Mouse (Mus musculus) liver, postnatal 0 days (tissue): Measurements from ENCODE around the gene Npas2. TPM values are rescaled to one million over a fixed set of nuclear protein-coding genes. Genes with fewer than 3 reads are reported as not detected.
A peak's percentile ranks its signal among the peaks of the same experiment; 100 is the strongest.

ENCODE experiments used
- ATAC-seq: fragments of 200-750 bp; cut with Nextera tagmentation; 2 replicates; pipeline ENCODE4 v1.8.0; 2017; ENCODE audit warnings: mild to moderate bottlenecking, moderate library complexity
- DNase-seq: peaks from one replicate; pipeline ENCODE4 v3.0.0-alpha.2; 2016
- H3K27ac ChIP-seq: fragments of 300-500 bp; sonication (generic); 2 replicates; pipeline ENCODE4 v1.5.1; 2014; ENCODE audit warnings: antibody characterized with exemption, moderate library complexity, mild to moderate bottlenecking, low read depth
- H3K27me3 ChIP-seq: fragments of 300-500 bp; sonication (generic); 2 replicates; pipeline ENCODE4 v1.6.1; 2014; ENCODE audit warnings: low read length, control low read depth, mixed read lengths; ENCODE audit not compliant: insufficient read depth
- H3K36me3 ChIP-seq: fragments of 300-500 bp; sonication (generic); replicated peaks from 2 replicates; pipeline ENCODE4 v1.6.1; 2014; ENCODE audit warnings: mild to moderate bottlenecking, control low read depth, low read length, moderate library complexity, mixed read lengths; ENCODE audit not compliant: insufficient read depth
- H3K4me1 ChIP-seq: fragments of 300-500 bp; sonication (generic); 2 replicates; pipeline ENCODE4 v1.6.1; 2014; ENCODE audit warnings: antibody characterized with exemption, mild to moderate bottlenecking, control low read depth; ENCODE audit not compliant: insufficient read depth
- H3K4me2 ChIP-seq: fragments of 300-500 bp; sonication (generic); 2 replicates; pipeline ENCODE4 v1.6.1; 2014; ENCODE audit warnings: low read depth, mild to moderate bottlenecking, low read length, moderate library complexity, mixed read lengths
- H3K4me3 ChIP-seq: fragments of 300-500 bp; sonication (generic); 2 replicates; pipeline ENCODE4 v1.5.1; 2014; ENCODE audit warnings: low read depth, low read length
- H3K9ac ChIP-seq: fragments of 300-500 bp; sonication (generic); replicated peaks from 2 replicates; pipeline ENCODE4 v1.6.1; 2014; ENCODE audit warnings: mild to moderate bottlenecking, moderate library complexity
- H3K9me3 ChIP-seq: fragments of 300-500 bp; sonication (generic); 2 replicates; pipeline ENCODE4 v1.6.1; 2016; ENCODE audit warnings: mild to moderate bottlenecking, control low read depth, low read length, mixed read lengths
- CTCF ChIP-seq: sonication (generic); IDR thresholded peaks from 2 replicates; pipeline ENCODE4 v1.5.1; 2016; ENCODE audit warnings: antibody characterized with exemption, low read depth
- EP300 ChIP-seq: IDR thresholded peaks from 2 replicates; pipeline ENCODE4 v1.6.1; 2016; ENCODE audit warnings: antibody characterized with exemption, low read depth, mild to moderate bottlenecking
- WGBS: fragments of 180-500 bp; shearing (Covaris S2); extraction: QIAGEN DNeasy Blood & Tissue Kit; methylation state at CpG from one replicate; pipeline ENCODE4 v1.1.7; 2014; ENCODE audit not compliant: insufficient replicate concordance; 5-methylcytosine and 5-hydroxymethylcytosine counted together
- polyA plus RNA-seq: library from polyadenylated mRNA; unstranded; fragments of >200 nt; fragmentation: Nextera tagmentation; extraction: Ambion mirVana; gene quantifications from 2 replicates; pipeline ENCODE4 v1.2.1, GENCODE M21; 2015

The Npas2 gene
- polyA plus RNA-seq, 1 experiment from 2014 or later: 0.15 TPM

GRCm38 (mm10) chr1:39387497-39387896 lies 194.0 kb downstream of the Npas2 start:
- peaks cover 58% of the 10 kb centered on the region for H3K36me3 ChIP-seq
- H3K4me2 ChIP-seq: no peak overlapping the region
- no peaks in the 10 kb centered on the region for H3K27me3 ChIP-seq
- ATAC-seq (no peak), DNase-seq (no peak)
- TF ChIP-seq CTCF: no peak
- no peak for TF ChIP-seq EP300
- 85% methylated on average over 4 of the region's 4 CpGs for WGBS
- peaks cover 5% of the 10 kb centered on the region for H3K4me1 ChIP-seq
- no peaks in the 10 kb centered on the region for H3K9me3 ChIP-seq
- 0 out of 2 replicates have a peak overlapping the region, but pooled peaks have one; percentile 11 for H3K27ac ChIP-seq
- no peak overlapping the region for H3K9ac ChIP-seq
- H3K4me3 ChIP-seq: no peak overlapping the region

GRCm38 (mm10) chr1:39388163-39388562 lies 194.6 kb downstream of the Npas2 start:
- DNase-seq (no peak), ATAC-seq (peak; percentile 75)
- 74% methylated on average over 2 of the region's 2 CpGs for WGBS
- no peaks in the 10 kb centered on the region for H3K27me3 ChIP-seq
- peaks cover 61% of the 10 kb centered on the region for H3K36me3 ChIP-seq
- TF ChIP-seq CTCF (no peak), EP300 (no peak)
- no peak overlapping the region for H3K4me2 ChIP-seq
- H3K4me1 ChIP-seq: peaks cover 7% of the 10 kb centered on the region
- 0 out of 2 replicates have a peak overlapping the region, but pooled peaks have one; percentile 11 for H3K27ac ChIP-seq
- H3K4me3 ChIP-seq: no peak overlapping the region
- H3K9me3 ChIP-seq: no peaks in the 10 kb centered on the region
- H3K9ac ChIP-seq: no peak overlapping the region

- no peak for DNase-seq
- Histone ChIP-seq H3K9me3 (no peaks in the 10 kb centered on the region), H3K4me1 (peaks cover 9% of the 10 kb centered on the region), H3K9ac (no peak overlapping the region), H3K27me3 (no peaks in the 10 kb centered on the region), H3K36me3 (peaks cover 68% of the 10 kb centered on the region), H3K27ac (no peak overlapping the region), H3K4me2 (peak overlapping the region; percentile 24), H3K4me3 (no peak overlapping the region)
- no peak for ATAC-seq
- WGBS: 65% methylated on average over 11 of the region's 11 CpGs
- no peak for TF ChIP-seq CTCF
- TF ChIP-seq EP300: no peak
Observed at GRCm38 (mm10) chr1:39389338-39389737, 195.8 kb downstream of the Npas2 start.

- Histone ChIP-seq H3K27me3 (no peaks in the 10 kb centered on the region), H3K4me3 (no peak overlapping the region), H3K4me1 (peaks cover 9% of the 10 kb centered on the region; the same call in 1 of the 2 replicates), H3K27ac (no peak overlapping the region), H3K9me3 (no peaks in the 10 kb centered on the region), H3K36me3 (peaks cover 60% of the 10 kb centered on the region), H3K9ac (no peak overlapping the region), H3K4me2 (no peak overlapping the region)
- TF ChIP-seq EP300 (no peak), CTCF (no peak)
- ATAC-seq: no peak
- no peak for DNase-seq
- WGBS: 86% methylated on average over 6 of the region's 6 CpGs
Observed at GRCm38 (mm10) chr1:39391652-39392051, 198.1 kb downstream of the Npas2 start.

- Histone ChIP-seq H3K4me1 (peaks cover 9% of the 10 kb centered on the region; the same call in 1 of the 2 replicates), H3K4me3 (no peak overlapping the region), H3K27me3 (no peaks in the 10 kb centered on the region), H3K36me3 (peaks cover 65% of the 10 kb centered on the region), H3K9me3 (peaks cover under 1% of the 10 kb centered on the region), H3K4me2 (no peak overlapping the region), H3K9ac (no peak overlapping the region), H3K27ac (no peak overlapping the region)
- peak; percentile 84 for DNase-seq
- ATAC-seq: peak; percentile 40
- no peak for TF ChIP-seq EP300
- TF ChIP-seq CTCF: peak; percentile 94
- 79% methylated on average over 3 of the region's 3 CpGs for WGBS
Observed at GRCm38 (mm10) chr1:39392189-39392588, 198.7 kb downstream of the Npas2 start.

- 55% methylated on average over 8 of the region's 8 CpGs for WGBS
- no peaks in the 10 kb centered on the region for H3K27me3 ChIP-seq
- DNase-seq: no peak
- peaks cover 4% of the 10 kb centered on the region for H3K9me3 ChIP-seq
- no peak overlapping the region; the same call in 1 of the 2 replicates for H3K27ac ChIP-seq
- TF ChIP-seq CTCF (no peak), EP300 (peak; percentile 75)
- ATAC-seq: peak; percentile 69
- H3K4me1 ChIP-seq: peaks cover 5% of the 10 kb centered on the region; the same call in 1 of the 2 replicates
- H3K4me2 ChIP-seq: no peak overlapping the region
- H3K9ac ChIP-seq: no peak overlapping the region
- no peak overlapping the region for H3K4me3 ChIP-seq
- peaks cover 65% of the 10 kb centered on the region for H3K36me3 ChIP-seq
Observed at GRCm38 (mm10) chr1:39393217-39393867, 199.8 kb downstream of the Npas2 start.
